Mouse (Mus musculus) intestine, postnatal 0 days (tissue): ENCODE data around the gene Lrrc8a. TPM values are rescaled to one million over a fixed set of nuclear protein-coding genes. Genes with fewer than 3 reads are reported as not detected.

Experiments used
- ATAC-seq: fragments of 200-750 bp; cut with Nextera tagmentation; 2 replicates; pipeline ENCODE4 v1.8.0; 2017; ENCODE audit warnings: mild to moderate bottlenecking, moderate TSS enrichment, moderate library complexity
- H3K27ac ChIP-seq: fragments of 300-500 bp; sonication (generic); 2 replicates; pipeline ENCODE4 v1.5.1; 2014; ENCODE audit warnings: mild to moderate bottlenecking, low read depth, low read length, moderate library complexity
- H3K27me3 ChIP-seq: fragments of 300-500 bp; sonication (generic); replicated peaks from 2 replicates; pipeline ENCODE4 v1.6.1; 2014; ENCODE audit warnings: low read length, mixed read lengths; ENCODE audit not compliant: control insufficient read depth, insufficient read depth
- H3K36me3 ChIP-seq: fragments of 300-500 bp; sonication (generic); 2 replicates; pipeline ENCODE4 v1.6.1; 2014; ENCODE audit warnings: mild to moderate bottlenecking, moderate library complexity; ENCODE audit not compliant: control insufficient read depth, insufficient read depth
- H3K4me1 ChIP-seq: fragments of 300-500 bp; sonication (generic); replicated peaks from 2 replicates; pipeline ENCODE4 v1.6.1; 2014; ENCODE audit warnings: antibody characterized with exemption, low read length, mixed read lengths; ENCODE audit not compliant: control insufficient read depth, insufficient read depth
- H3K4me2 ChIP-seq: fragments of 300-500 bp; sonication (generic); replicated peaks from 2 replicates; pipeline ENCODE4 v1.6.1; 2014; ENCODE audit warnings: low read depth, mild to moderate bottlenecking, moderate library complexity
- H3K4me3 ChIP-seq: fragments of 300-500 bp; sonication (generic); 2 replicates; pipeline ENCODE4 v1.5.1; 2014; ENCODE audit warnings: low read depth, low read length
- H3K9ac ChIP-seq: fragments of 300-500 bp; sonication (generic); 2 replicates; pipeline ENCODE4 v1.6.1; 2014; ENCODE audit warnings: mild to moderate bottlenecking, low read depth, low read length
- H3K9me3 ChIP-seq: fragments of 300-500 bp; sonication (generic); 2 replicates; pipeline ENCODE4 v1.6.1; 2016; ENCODE audit warnings: mixed run types; ENCODE audit not compliant: control insufficient read depth
- CTCF ChIP-seq: sonication (generic); IDR thresholded peaks from 2 replicates; pipeline ENCODE4 v1.5.1; 2016; ENCODE audit warnings: low read depth, mild to moderate bottlenecking, control low read depth, antibody characterized with exemption, moderate library complexity
- WGBS: fragments of 180-500 bp; shearing (Covaris S2); extraction: QIAGEN DNeasy Blood & Tissue Kit; methylation state at CpG from one replicate; pipeline ENCODE4 v1.1.7; 2014; 5-methylcytosine and 5-hydroxymethylcytosine counted together
- polyA plus RNA-seq: library from polyadenylated mRNA; unstranded; fragments of >200 nt; fragmentation: Nextera tagmentation; extraction: Ambion mirVana; gene quantifications from 2 replicates; pipeline ENCODE4 v1.2.1, GENCODE M21; 2015

Lrrc8a gene
- polyA plus RNA-seq, 1 experiment from 2014 or later: 40.5 TPM

DNA sequence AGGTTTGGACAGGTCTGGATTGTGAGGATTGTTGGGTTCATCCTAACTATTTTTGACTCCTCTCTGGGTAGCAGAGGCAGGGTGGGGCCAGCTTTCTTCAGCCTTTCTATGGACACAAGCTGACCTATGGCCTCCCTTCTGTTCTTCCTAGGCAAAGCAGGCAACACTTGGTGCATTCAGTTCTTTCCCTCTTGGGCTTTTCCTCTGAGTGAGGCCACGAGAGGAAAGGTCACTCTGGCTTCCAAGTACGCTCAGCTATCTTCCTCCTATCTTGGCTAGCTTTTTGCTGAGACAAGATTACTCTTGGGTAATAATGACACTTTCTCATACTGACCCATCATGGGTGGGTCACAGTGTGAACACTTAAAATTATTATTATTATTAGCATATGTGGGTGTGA lies 45.7 kb downstream of the Lrrc8a start:
- ATAC-seq: no peak
- 60% methylated on average over 2 of the region's 2 CpGs for WGBS

DNA sequence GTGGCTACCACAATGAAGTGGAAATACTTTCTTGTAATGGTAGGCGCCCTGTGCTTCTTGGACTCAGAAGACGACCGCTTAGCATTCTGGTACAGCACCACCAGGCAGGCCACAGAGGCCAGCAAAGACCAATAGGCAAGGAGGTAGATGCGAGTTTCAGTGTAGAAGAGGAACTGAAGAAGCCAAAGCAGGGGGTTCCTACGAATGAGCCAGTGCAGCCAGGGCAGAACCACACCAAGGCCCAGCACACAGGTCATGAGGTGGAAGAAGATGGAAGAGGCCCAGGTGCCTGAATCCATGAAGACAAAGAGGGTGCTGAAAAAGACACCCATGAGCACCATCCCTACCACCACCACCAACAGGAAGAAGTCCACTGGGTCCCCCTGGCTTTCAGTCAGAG lies 47.5 kb downstream of the Lrrc8a start:
- peak overlapping the region; percentile 87 for H3K4me3 ChIP-seq
- H3K27me3 ChIP-seq: no peaks in the 10 kb centered on the region
- 87% methylated on average over 5 of the region's 5 CpGs for WGBS
- H3K4me1 ChIP-seq: peaks cover 7% of the 10 kb centered on the region; the same call in 1 of the 2 replicates
- 0 out of 2 replicates have a peak overlapping the region, but pooled peaks have one; percentile 70 for H3K9ac ChIP-seq
- H3K36me3 ChIP-seq: 0 out of 2 replicates have a peak, but pooled peaks cover 5% of the 10 kb centered on the region
- ATAC-seq: no peak
- no peaks in the 10 kb centered on the region for H3K9me3 ChIP-seq
- no peak for TF ChIP-seq CTCF
- no peak overlapping the region for H3K27ac ChIP-seq
- H3K4me2 ChIP-seq: peak overlapping the region; percentile 93

More for the DNA sequence above, 45.7 kb downstream of the Lrrc8a start:
- H3K27ac ChIP-seq: peak overlapping the region; percentile 15; the same call in 1 of the 2 replicates
- H3K9me3 ChIP-seq: no peaks in the 10 kb centered on the region
- H3K4me2 ChIP-seq: no peak overlapping the region
- no peak overlapping the region for H3K4me3 ChIP-seq
- H3K9ac ChIP-seq: no peak overlapping the region
- H3K27me3 ChIP-seq: no peaks in the 10 kb centered on the region
- no peak for TF ChIP-seq CTCF
- H3K36me3 ChIP-seq: 0 out of 2 replicates have a peak, but pooled peaks cover 5% of the 10 kb centered on the region
- H3K4me1 ChIP-seq: peaks cover 7% of the 10 kb centered on the region; the same call in 1 of the 2 replicates

DNA sequence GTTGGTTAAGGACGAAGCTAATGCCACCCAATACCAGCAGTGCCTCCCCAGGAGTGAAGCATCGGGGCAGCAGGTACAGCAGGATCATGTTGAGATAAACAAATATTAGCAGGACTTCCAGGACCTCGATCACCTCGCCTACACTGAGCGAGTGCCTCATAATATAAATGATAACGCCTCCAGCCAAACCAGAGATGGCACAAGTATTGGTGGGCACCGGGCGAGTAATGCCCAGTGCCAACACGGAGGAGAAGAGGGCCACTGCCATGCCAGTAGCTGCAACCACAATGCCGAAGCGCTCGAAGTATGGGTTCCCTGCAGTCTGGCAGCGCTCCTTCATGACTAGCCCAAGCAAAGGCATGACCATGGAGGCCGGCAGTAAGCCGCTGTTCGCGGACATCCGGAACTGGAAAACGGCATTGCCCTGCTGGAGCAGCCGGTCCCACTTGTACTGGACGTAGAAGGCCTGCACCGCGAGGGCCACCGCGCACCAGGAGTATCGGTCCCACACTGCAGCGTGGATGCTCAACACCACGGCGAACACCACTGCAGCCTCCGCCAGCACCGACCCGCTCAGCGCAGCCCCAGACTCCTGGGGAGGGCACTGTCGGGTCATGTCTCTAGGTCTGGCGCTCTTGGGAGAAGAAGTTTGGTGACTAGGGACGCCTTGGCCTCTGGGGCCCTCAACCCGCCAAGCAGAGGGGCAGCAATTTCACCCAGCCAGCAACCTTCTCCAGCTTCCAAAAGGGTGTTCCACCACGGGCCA lies 48.1 kb downstream of the Lrrc8a start:
- Histone ChIP-seq H3K27ac (no peak overlapping the region), H3K9ac (peak overlapping the region; percentile 70), H3K4me3 (peak overlapping the region; percentile 87), H3K9me3 (no peaks in the 10 kb centered on the region), H3K4me2 (peak overlapping the region; percentile 93), H3K36me3 (peaks cover 5% of the 10 kb centered on the region; the same call in 1 of the 2 replicates), H3K4me1 (peaks cover 7% of the 10 kb centered on the region; the same call in 1 of the 2 replicates), H3K27me3 (no peaks in the 10 kb centered on the region)
- ATAC-seq: peak; percentile 46
- TF ChIP-seq CTCF: 0 out of 2 replicates have a peak, but pooled peaks have one; percentile 1
- 10% methylated on average over 38 of the region's 38 CpGs for WGBS

DNA sequence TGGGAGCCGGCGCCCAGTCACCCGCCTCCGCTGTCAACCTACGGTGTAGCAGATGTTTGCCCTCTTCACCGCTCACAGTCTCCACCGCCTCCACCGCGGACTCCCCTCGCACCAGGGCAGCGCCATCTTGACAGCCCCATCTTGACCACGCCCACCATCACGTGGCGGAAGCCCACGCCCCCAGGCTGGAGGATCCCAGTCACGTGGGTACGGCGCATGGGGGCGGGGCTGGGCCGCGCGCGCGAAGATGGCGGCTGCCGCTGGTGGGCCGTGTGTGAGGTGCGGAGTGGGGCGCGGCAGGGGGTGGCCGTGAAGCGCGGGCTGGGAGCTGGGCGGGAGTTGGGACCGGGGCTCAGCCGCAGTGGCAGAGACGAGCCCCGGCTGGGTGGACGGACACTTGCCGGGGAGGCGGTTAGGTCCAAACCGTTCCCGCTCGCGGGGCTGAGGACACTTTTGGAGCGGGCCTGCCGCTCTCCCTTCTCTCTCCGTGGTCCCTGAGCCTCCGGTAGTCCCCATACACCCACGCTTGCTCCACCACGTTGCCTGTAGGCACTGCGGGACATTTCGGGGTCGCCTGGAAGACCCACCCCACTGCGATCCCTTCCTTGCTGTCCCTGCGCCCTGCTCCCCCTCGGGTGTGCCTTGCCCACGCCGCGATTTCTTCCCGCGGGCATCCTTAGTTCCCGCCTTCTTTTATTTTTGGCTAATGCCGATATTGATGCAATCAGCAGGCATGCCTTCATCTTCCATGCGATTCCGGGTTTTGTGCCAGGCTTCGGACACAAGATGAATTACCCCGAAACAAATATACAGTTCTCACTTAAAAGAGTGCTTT lies 48.9 kb downstream of the Lrrc8a start, which contains the start of the genes Dolk and Nup188:
TSS of gene Dolk (minus strand) at position 143 of the 835 bp plus-strand sequence.
TSS of gene Nup188 (plus strand) at position 206 of the 835 bp plus-strand sequence.
- H3K9ac ChIP-seq: peak within 1 kb of the TSS; percentile 70
- H3K27me3 ChIP-seq: no peaks in the 10 kb centered on the region
- H3K36me3 ChIP-seq: peaks cover 5% of the 10 kb centered on the region; the same call in 1 of the 2 replicates
- no peaks in the 10 kb centered on the region for H3K9me3 ChIP-seq
- TF ChIP-seq CTCF: 0 out of 2 replicates have a peak, but pooled peaks have one; percentile 2
- H3K27ac ChIP-seq: peak within 1 kb of the TSS; percentile 65
- H3K4me1 ChIP-seq: peaks cover 7% of the 10 kb centered on the region; the same call in 1 of the 2 replicates
- H3K4me2 ChIP-seq: peak within 1 kb of the TSS; percentile 93
- ATAC-seq: peak; percentile 89
- H3K4me3 ChIP-seq: peak within 1 kb of the TSS; percentile 87
- under 1% methylated on average over 67 of the region's 68 CpGs for WGBS

DNA sequence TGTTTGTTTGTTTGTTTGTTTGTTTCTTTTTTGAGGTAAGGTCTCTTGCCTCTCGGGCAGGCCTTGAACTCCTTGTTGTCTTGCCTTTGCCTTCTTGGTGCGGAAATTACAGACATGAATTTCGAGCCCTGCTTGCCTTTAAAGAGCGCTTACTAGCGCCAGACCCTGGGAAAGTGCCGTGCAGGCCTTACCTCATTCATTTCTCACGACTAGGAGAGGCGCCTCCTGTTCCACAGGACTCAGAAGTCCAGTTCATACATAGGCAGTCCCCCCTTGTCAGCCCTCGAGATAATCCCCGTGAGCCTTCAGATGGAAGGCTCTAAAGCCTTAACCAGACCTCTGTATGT lies 49.5 kb downstream of the Lrrc8a start:
- no peaks in the 10 kb centered on the region for H3K9me3 ChIP-seq
- peak overlapping the region; percentile 70 for H3K9ac ChIP-seq
- peaks cover 7% of the 10 kb centered on the region; the same call in 1 of the 2 replicates for H3K4me1 ChIP-seq
- 0 out of 2 replicates have a peak overlapping the region, but pooled peaks have one; percentile 42 for H3K27ac ChIP-seq
- peak overlapping the region; percentile 87 for H3K4me3 ChIP-seq
- H3K27me3 ChIP-seq: no peaks in the 10 kb centered on the region
- 0 out of 2 replicates have a peak, but pooled peaks have one; percentile 29 for TF ChIP-seq CTCF
- peak overlapping the region; percentile 93 for H3K4me2 ChIP-seq
- H3K36me3 ChIP-seq: peaks cover 5% of the 10 kb centered on the region; the same call in 1 of the 2 replicates
- 0% methylated on average over 10 of the region's 10 CpGs for WGBS
- no peak for ATAC-seq

DNA sequence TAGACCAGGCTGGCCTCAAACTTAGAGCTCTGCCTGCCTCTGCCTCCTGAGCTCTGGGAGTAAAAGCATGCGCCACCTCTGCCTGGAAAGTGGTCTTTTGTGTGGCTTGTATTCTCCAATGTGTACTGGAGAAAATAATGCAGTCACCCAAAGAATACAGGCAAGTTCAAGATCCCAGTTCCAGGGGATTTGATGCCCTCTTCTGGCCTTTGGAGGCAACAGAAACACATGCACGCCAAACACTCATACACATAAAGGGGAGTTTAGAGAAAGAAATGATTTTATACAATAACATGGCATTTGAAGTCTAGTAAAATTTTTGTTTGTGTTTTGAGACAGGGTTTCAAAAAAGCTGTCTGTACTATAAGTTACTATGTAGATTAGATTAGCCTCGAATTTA lies 62.0 kb downstream of the Lrrc8a start:
- Histone ChIP-seq H3K4me2 (no peak overlapping the region), H3K4me3 (no peak overlapping the region), H3K27ac (no peak overlapping the region), H3K9me3 (no peaks in the 10 kb centered on the region), H3K9ac (no peak overlapping the region), H3K4me1 (no peaks in the 10 kb centered on the region), H3K27me3 (no peaks in the 10 kb centered on the region), H3K36me3 (peaks cover 53% of the 10 kb centered on the region)
- WGBS: 72% methylated on average over 3 of the region's 3 CpGs
- TF ChIP-seq CTCF: peak; percentile 61
- ATAC-seq: no peak
